Mouse (Mus musculus) small intestine, adult 2 months (tissue): ENCODE measurements around the gene Med31. TPM values are rescaled to one million over a fixed set of nuclear protein-coding genes. Genes with fewer than 3 reads are reported as not detected.

Experiments
- H3K27ac ChIP-seq: fragments of 200-500 bp; 2 replicates; pipeline ENCODE4 v1.5.1; 2012; ENCODE audit warnings: low read depth, low read length, control low read depth, inconsistent platforms; ENCODE audit not compliant: insufficient read depth
- H3K27me3 ChIP-seq: fragments of 200-500 bp; 2 replicates; pipeline ENCODE4 v1.6.1; 2012; ENCODE audit warnings: mild to moderate bottlenecking, moderate library complexity, low read length, inconsistent platforms; ENCODE audit not compliant: control insufficient read depth, insufficient read depth
- H3K36me3 ChIP-seq: fragments of 200-500 bp; 2 replicates; pipeline ENCODE4 v1.6.1; 2012; ENCODE audit warnings: mild to moderate bottlenecking, low read length, control low read depth, inconsistent platforms; ENCODE audit not compliant: control insufficient read depth, insufficient read depth
- H3K4me1 ChIP-seq: fragments of 200-500 bp; 2 replicates; pipeline ENCODE4 v1.6.1; 2012; ENCODE audit warnings: low read length, inconsistent platforms, mixed read lengths; ENCODE audit not compliant: control insufficient read depth, insufficient read depth, insufficient read length
- H3K4me3 ChIP-seq: fragments of 200-500 bp; 2 replicates; pipeline ENCODE4 v1.5.1; 2012; ENCODE audit warnings: low read depth, mild to moderate bottlenecking, control low read depth, inconsistent platforms, low read length, moderate library complexity
- CTCF ChIP-seq: fragments of 200-500 bp; IDR thresholded peaks from 2 replicates; pipeline ENCODE4 v1.5.1; 2012; ENCODE audit warnings: low read depth, mild to moderate bottlenecking, control low read depth, inconsistent platforms, low read length, moderate library complexity, mixed read lengths; ENCODE audit not compliant: insufficient replicate concordance, insufficient read length; ENCODE audit errors: extremely low read depth
- POLR2A ChIP-seq: fragments of 200-500 bp; IDR thresholded peaks from 2 replicates; pipeline ENCODE4 v1.6.1; 2012; ENCODE audit warnings: low read depth, mild to moderate bottlenecking, control low read depth, inconsistent platforms, low read length, moderate library complexity
- WGBS: fragments of 180-500 bp; shearing (Covaris S2); methylation state at CpG from one replicate; pipeline ENCODE4 v1.1.7; 2018; 5-methylcytosine and 5-hydroxymethylcytosine counted together
- polyA plus RNA-seq: library from polyadenylated mRNA; depleted of rRNA; stranded (reverse); fragments of >200 nt; gene quantifications from 2 replicates; pipeline ENCODE4 v1.2.3, GENCODE M21; 2012; rRNA removed

Gene Med31
- 2.4 and 3.7 TPM in 2 replicates for polyA plus RNA-seq

- peak within 1 kb of the TSS; percentile 65 for H3K27ac ChIP-seq
- under 1% methylated on average over 29 of the region's 29 CpGs for WGBS
- H3K4me1 ChIP-seq, result peaks cover 6% of the 10 kb centered on the region; the same call in 1 of the 2 replicates
- TF ChIP-seq CTCF (no peak), POLR2A (no peak)
- H3K27me3 ChIP-seq, result no peaks in the 10 kb centered on the region
- peak within 1 kb of the TSS; percentile 83 for H3K4me3 ChIP-seq
- H3K36me3 ChIP-seq, result peaks cover 10% of the 10 kb centered on the region
Observed at GRCm38 (mm10) chr11:72215410-72215797, at the start of gene Med31. Med31 (minus strand) TSS chr11:72215592.

- Histone ChIP-seq H3K27me3 (no peaks in the 10 kb centered on the region; the same call in 1 of the 2 replicates), H3K27ac (no peak overlapping the region), H3K4me1 (no peaks in the 10 kb centered on the region), H3K4me3 (no peak overlapping the region), H3K36me3 (no peaks in the 10 kb centered on the region)
- no peak for TF ChIP-seq CTCF
- TF ChIP-seq POLR2A, result no peak
- WGBS, result 62% methylated on average over 2 of the region's 2 CpGs
Observed at GRCm38 (mm10) chr11:72256441-72256840, 41.0 kb upstream of the Med31 start.

GRCm38 (mm10) chr11:72255629-72256028 is 40.2 kb upstream of the Med31 start:
- 57% methylated on average over 4 of the region's 4 CpGs for WGBS
- no peak for TF ChIP-seq POLR2A
- no peak for TF ChIP-seq CTCF
- Histone ChIP-seq H3K4me3 (no peak overlapping the region), H3K27me3 (no peaks in the 10 kb centered on the region), H3K27ac (no peak overlapping the region), H3K36me3 (no peaks in the 10 kb centered on the region), H3K4me1 (no peaks in the 10 kb centered on the region)

- no peak overlapping the region for H3K4me3 ChIP-seq
- no peak for TF ChIP-seq POLR2A
- TF ChIP-seq CTCF, result no peak
- H3K4me1 ChIP-seq, result no peaks in the 10 kb centered on the region
- no peak overlapping the region for H3K27ac ChIP-seq
- H3K27me3 ChIP-seq, result peaks cover 4% of the 10 kb centered on the region; the same call in 1 of the 2 replicates
- no peaks in the 10 kb centered on the region for H3K36me3 ChIP-seq
- 83% methylated on average over 8 of the region's 8 CpGs for WGBS
Observed at GRCm38 (mm10) chr11:72245196-72245753, 29.9 kb upstream of the Med31 start.

- no peaks in the 10 kb centered on the region for H3K27me3 ChIP-seq
- no peak overlapping the region for H3K27ac ChIP-seq
- WGBS, result 69% methylated on average over 4 of the region's 4 CpGs
- H3K36me3 ChIP-seq, result no peaks in the 10 kb centered on the region
- H3K4me3 ChIP-seq, result no peak overlapping the region
- TF ChIP-seq CTCF (no peak), POLR2A (no peak)
- H3K4me1 ChIP-seq, result no peaks in the 10 kb centered on the region
Observed at GRCm38 (mm10) chr11:72240062-72240860, 24.9 kb upstream of the Med31 start.

GRCm38 (mm10) chr11:72234013-72234412 is 18.6 kb upstream of the Med31 start:
- no peak overlapping the region for H3K27ac ChIP-seq
- no peak overlapping the region for H3K4me3 ChIP-seq
- H3K4me1 ChIP-seq, result no peaks in the 10 kb centered on the region
- WGBS, result 82% methylated on average over 5 of the region's 5 CpGs
- no peak for TF ChIP-seq CTCF
- TF ChIP-seq POLR2A, result no peak
- H3K27me3 ChIP-seq, result no peaks in the 10 kb centered on the region
- no peaks in the 10 kb centered on the region for H3K36me3 ChIP-seq

GRCm38 (mm10) chr11:72232991-72233390 is 17.6 kb upstream of the Med31 start:
- no peaks in the 10 kb centered on the region for H3K27me3 ChIP-seq
- TF ChIP-seq CTCF (no peak), POLR2A (no peak)
- 42% methylated on average over 1 of the region's 1 CpGs for WGBS

More at GRCm38 (mm10) chr11:72232991-72233390, 17.6 kb upstream of the Med31 start:
- H3K36me3 ChIP-seq, result no peaks in the 10 kb centered on the region
- no peaks in the 10 kb centered on the region for H3K4me1 ChIP-seq
- no peak overlapping the region for H3K27ac ChIP-seq
- H3K4me3 ChIP-seq, result no peak overlapping the region
